Mouse (Mus musculus) adrenal gland, adult 18-20 months (tissue): Measurements from ENCODE around the gene Ankrd36. TPM values are rescaled to one million over a fixed set of nuclear protein-coding genes. Genes with fewer than 3 reads are reported as not detected.

Experiments
- DNase-seq, 2 experiments: peaks; one replicate each; pipeline ENCODE4 v3.0.0; 2021 to 2022; ENCODE audit warnings: low spot score in 2 of 2
- total RNA-seq, 2 experiments: library from RNA; stranded (reverse); gene quantifications; 1 replicate in 1 of 2; 2 replicates in 1 of 2; pipeline ENCODE4 v1.2.3; 2021

Ankrd36 gene
- total RNA-seq, 2 experiments from 2014 or later, result not detected

DNA sequence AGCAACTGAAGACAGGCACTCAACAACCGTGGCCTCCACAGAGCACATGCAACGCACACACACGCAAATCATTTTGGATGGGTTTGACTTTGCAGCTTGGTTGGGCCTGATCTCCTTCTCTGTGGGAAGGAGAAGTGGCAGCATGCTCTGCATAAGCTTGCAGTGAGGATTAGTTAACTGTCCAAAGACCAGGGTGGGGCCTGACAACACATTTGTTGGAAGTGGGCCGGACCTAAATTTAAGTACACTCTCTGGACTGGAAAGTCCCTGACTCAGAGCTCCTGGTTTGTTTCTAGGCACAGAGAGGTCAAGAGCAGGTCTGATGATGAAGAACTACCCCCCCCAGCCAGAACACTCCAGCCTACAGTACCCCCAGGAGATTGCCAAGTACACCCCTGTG lies 164.8 kb downstream of the Ankrd36 start:
- DNase-seq, result no peak

DNA sequence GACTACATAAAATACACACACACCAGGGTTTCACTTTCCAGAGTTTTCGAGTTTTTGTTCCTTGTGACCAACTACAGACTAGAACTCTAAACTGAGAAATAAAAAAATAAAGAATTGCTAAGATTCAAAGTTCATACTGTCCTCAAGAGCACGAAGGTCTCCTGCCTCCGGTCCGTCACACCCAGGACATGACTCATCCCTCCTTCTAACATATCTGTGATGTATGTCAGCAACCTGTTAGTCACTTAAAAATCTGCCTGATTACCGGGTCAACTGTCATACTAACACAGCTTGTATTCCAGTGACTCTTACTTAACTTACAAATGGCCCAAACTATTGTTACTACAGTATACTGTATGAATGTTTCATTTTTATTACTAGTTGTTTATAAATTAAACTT lies 167.7 kb downstream of the Ankrd36 start:
- DNase-seq, result no peak

Other genes starting within 250 kb of the Ankrd36 start
- 10 to 100 TPM; 18.3 to 22.5 TPM for gene Znrf3, start 124.8 kb upstream of the Ankrd36 start, total RNA-seq
- 100 to 1,000 TPM; 144 to 206 TPM for gene Xbp1, start 49.0 kb upstream of the Ankrd36 start, total RNA-seq
- 10 to 100 TPM; 37.8 to 47.4 TPM for gene Ccdc117, start 27.5 kb upstream of the Ankrd36 start, total RNA-seq
- 100 to 1,000 TPM; 127 to 172 TPM for gene Mrps24, start 146.0 kb downstream of the Ankrd36 start, total RNA-seq
- 10 to 100 TPM; 70.4 to 74.7 TPM for gene Urgcp, start 192.7 kb downstream of the Ankrd36 start, total RNA-seq
- 10 to 100 TPM; 50.1 to 65.1 TPM for gene Dbnl, start 218.8 kb downstream of the Ankrd36 start, total RNA-seq
- 1 to 10 TPM in 1 of 2 experiments, not detected in 1; 1.1 TPM for gene Pgam2, start 234.0 kb downstream of the Ankrd36 start, total RNA-seq